Mouse (Mus musculus): ENCODE results near the gene Ascc1. TPM values are rescaled to one million over a fixed set of nuclear protein-coding genes. Genes with fewer than 3 reads are reported as not detected.
"Not testable (repeated sequence)": the region's sequence is repeated elsewhere in the genome, so short reads cannot be mapped to it uniquely, and the experiment has no call there.

The Ascc1 gene
- polyA plus RNA-seq, 1 experiment from 2014 or later, result 34.7 TPM

- DNase-seq (ENCODE audit: extremely low spot score, low spot score), result no peak
- H3K27ac ChIP-seq, result no peak overlapping the region
- H3K4me3 ChIP-seq, result no peak overlapping the region
- H3K4me1 ChIP-seq, result peaks cover 9% of the 10 kb centered on the region
- H3K36me3 ChIP-seq (replicated peaks), result no peaks in the 10 kb centered on the region
- no peaks in the 10 kb centered on the region for H3K27me3 ChIP-seq (ENCODE audit: poor library complexity, severe bottlenecking)
- WGBS, result 92% methylated on average over 5 of the region's 5 CpGs
- 0 out of 2 replicates have a peak, but pooled peaks cover 5% of the 10 kb centered on the region for H3K9me3 ChIP-seq
These were observed 136.1 kb downstream of the Ascc1 start for GRCm38 (mm10) chr10:60138680-60139079.

- DNase-seq (ENCODE audit: extremely low spot score, low spot score), result no peak
- 86% methylated on average over 4 of the region's 4 CpGs for WGBS
- Histone ChIP-seq H3K36me3 (replicated peaks) (no peaks in the 10 kb centered on the region), H3K27me3 (ENCODE audit: poor library complexity, severe bottlenecking) (no peaks in the 10 kb centered on the region), H3K4me1 (no peaks in the 10 kb centered on the region), H3K27ac (no peak overlapping the region), H3K4me3 (no peak overlapping the region), H3K9me3 (0 out of 2 replicates have a peak, but pooled peaks cover 5% of the 10 kb centered on the region)
These were observed 138.1 kb downstream of the Ascc1 start for GRCm38 (mm10) chr10:60140751-60141150.

GRCm38 (mm10) chr10:60141656-60142160 is 139.1 kb downstream of the Ascc1 start:
- DNase-seq (ENCODE audit: extremely low spot score, low spot score), result no peak
- 94% methylated on average over 3 of the region's 3 CpGs for WGBS
- 0 out of 2 replicates have a peak, but pooled peaks cover 5% of the 10 kb centered on the region for H3K9me3 ChIP-seq
- no peak overlapping the region for H3K4me3 ChIP-seq
- no peaks in the 10 kb centered on the region for H3K4me1 ChIP-seq
- H3K27me3 ChIP-seq (ENCODE audit: poor library complexity, severe bottlenecking), result no peaks in the 10 kb centered on the region
- no peak overlapping the region for H3K27ac ChIP-seq
- no peaks in the 10 kb centered on the region for H3K36me3 ChIP-seq (replicated peaks)

- DNase-seq (ENCODE audit: extremely low spot score, low spot score); H3K27ac ChIP-seq; H3K9me3 ChIP-seq; H3K27me3 ChIP-seq (ENCODE audit: poor library complexity, severe bottlenecking); H3K4me3 ChIP-seq; H3K36me3 ChIP-seq (replicated peaks): not testable (repeated sequence)
- peaks cover 10% of the 10 kb centered on the region; the same call in 1 of the 2 replicates for H3K4me1 ChIP-seq
- 66% methylated on average over 10 of the region's 10 CpGs for WGBS
These were observed 145.0 kb downstream of the Ascc1 start for GRCm38 (mm10) chr10:60147510-60148047.

- Histone ChIP-seq H3K27ac (no peak overlapping the region), H3K9me3 (no peaks in the 10 kb centered on the region), H3K4me1 (peaks cover 10% of the 10 kb centered on the region; the same call in 1 of the 2 replicates), H3K27me3 (ENCODE audit: poor library complexity, severe bottlenecking) (no peaks in the 10 kb centered on the region), H3K4me3 (no peak overlapping the region), H3K36me3 (replicated peaks) (no peaks in the 10 kb centered on the region)
- DNase-seq (ENCODE audit: extremely low spot score, low spot score), result peak; percentile 82
- 4% methylated on average over 5 of the region's 5 CpGs for WGBS
These were observed 145.5 kb downstream of the Ascc1 start for GRCm38 (mm10) chr10:60148087-60148486.

Small RNAs within 50 kb of the gene (microRNA-seq; reads per million reads assigned to microRNA genes)
- not detected for gene Mir6906

Other genes starting within 250 kb of the Ascc1 start
- 26.2 and 27.9 TPM in 2 replicates for gene Dnajb12, start 123.2 kb upstream of the Ascc1 start, polyA plus RNA-seq (2016; fragmentation: Nextera tagmentation; extraction: Ambion mirVana)
- 32.7 and 35.3 TPM in 2 replicates for gene Ddit4, start 51.0 kb upstream of the Ascc1 start, polyA plus RNA-seq (2016; fragmentation: Nextera tagmentation; extraction: Ambion mirVana)
- gene Anapc16, start 330 bp downstream of the Ascc1 start, polyA plus RNA-seq (2016; fragmentation: Nextera tagmentation; extraction: Ambion mirVana), result 96.8 and 108 TPM in 2 replicates
- 3.2 and 3.5 TPM in 2 replicates for gene Spock2, start 103.4 kb downstream of the Ascc1 start, polyA plus RNA-seq (2016; fragmentation: Nextera tagmentation; extraction: Ambion mirVana)
- 2.1 and 2.4 TPM in 2 replicates for gene Chst3, start 216.5 kb downstream of the Ascc1 start, polyA plus RNA-seq (2016; fragmentation: Nextera tagmentation; extraction: Ambion mirVana)